In the genomic region with DNA sequence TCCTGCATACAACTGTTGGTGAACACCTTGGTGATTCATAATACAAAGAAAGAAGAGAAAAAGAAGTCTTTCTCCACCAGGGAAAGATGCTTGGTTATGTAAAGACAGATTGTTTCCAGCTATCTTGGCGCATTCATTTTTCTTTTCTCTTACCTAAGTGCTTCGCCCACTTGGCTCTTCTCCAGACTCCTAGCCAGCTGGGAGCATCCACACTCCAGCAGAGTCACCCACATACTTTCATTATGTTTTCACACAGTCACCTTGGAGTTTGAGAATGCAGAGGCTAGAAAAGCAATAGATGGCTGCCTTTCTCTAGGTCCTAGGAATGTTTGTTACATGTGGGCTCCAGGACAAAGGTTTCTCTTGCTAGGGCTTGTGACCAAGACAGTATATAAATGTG, we compare ENCODE assay signal across 26 mouse cellular contexts. TPM values are rescaled to one million over a fixed set of nuclear protein-coding genes. Genes with fewer than 3 reads are reported as not detected.
DNase-seq lines count a peak whose midpoint lies in the region; ATAC-seq lines count a peak whose summit lies in the region.
"Had no signal": no experiment of that assay in that cellular context is flagged by ENCODE, and none has a peak within 500 bp of the region (broad histone marks: within the 10 kb centered on the region; RNA-seq: fewer than 3 reads in every experiment).

No protein-coding gene starts in this region.

- DNase-seq in layer of hippocampus, adult 9-11 months, result peak; percentile 25
- no peak for DNase-seq in layer of hippocampus, postnatal 14 days (ENCODE audit: low spot score in 2 of 2)
- DNase-seq in right cerebral cortex, postnatal 25 days, result peak; percentile 37
- no peak for DNase-seq in right cerebral cortex, postnatal 14 days
- peak; percentile 87 for DNase-seq in brain, adult 2 months (ENCODE audit: low read depth, low spot score)
- DNase-seq in natural killer cell, adult 2 months (ENCODE audit: low spot score in 2 of 2), result no peak
- DNase-seq: adrenal gland, adult 8-10 months; B cell, adult 2 months; cerebellum, adult 8-10 months; cerebellum, postnatal 25 days; gastrocnemius, postnatal 25 days; heart, adult 11 months; heart, postnatal 4 days; kidney, postnatal 14 days; layer of hippocampus, postnatal 36 days; liver, embryonic 13.5 days; lung, adult 2 months; lung, postnatal 10 days; midbrain, embryonic 14.5 days; spleen, adult 18-20 months; thymus, postnatal 4 days had no signal

- no peak for ATAC-seq in megakaryocyte progenitor cell, adult 5-6 weeks (replicated peaks; ENCODE audit: poor library complexity)
- ATAC-seq: activated CD4-positive, CD25-positive, alpha-beta regulatory T cell, adult 4 months; intestine, postnatal 0 days had no signal

RNA-seq across cellular contexts. Expression of gene Hdgfl3, which starts 16.2 kb away (rescaled TPM):
- 10 to 100 TPM; 54.9 to 58.9 TPM for total RNA-seq in layer of hippocampus, postnatal 14 days (2021)
- 0.37 and 1.6 TPM in 2 replicates for total RNA-seq in megakaryocyte progenitor cell, adult 5-6 weeks (2015)
- 0.87 and 1.5 TPM in 2 replicates for total RNA-seq in megakaryocyte progenitor cell, adult 5-6 weeks (2017)

RNA-seq across cellular contexts. Expression of gene Bnc1, which starts 41.6 kb away (rescaled TPM):
- not detected for total RNA-seq in layer of hippocampus, postnatal 14 days (2021)
- not detected in 2 replicates for total RNA-seq in megakaryocyte progenitor cell, adult 5-6 weeks (2015)
- not detected in 2 replicates for total RNA-seq in megakaryocyte progenitor cell, adult 5-6 weeks (2017)
- total RNA-seq: gastrocnemius, adult 18-20 months; layer of hippocampus, postnatal 36 days; monocyte, adult 5-6 weeks had no signal

Comparison
In these comparisons a context has a peak if more than half of its experiments do, and no peak if none do; other contexts are left out.
1. DNase-seq: peak in layer of hippocampus, adult 9-11 months (single experiment), right cerebral cortex, postnatal 25 days (single experiment) and brain, adult 2 months (single experiment); none in layer of hippocampus, postnatal 14 days (0 of 2), right cerebral cortex, postnatal 14 days (single experiment) and natural killer cell, adult 2 months (0 of 2).
2. RNA of gene Hdgfl3, which starts 16.2 kb away (total RNA-seq): 54.9 to 58.9 TPM in layer of hippocampus, postnatal 14 days; 0.37 to 1.6 TPM in megakaryocyte progenitor cell, adult 5-6 weeks; every median in the first group is over 10 times any median in the second.